Mouse (Mus musculus) E14TG2a.4 (cell line): ENCODE results near the gene Jun.

ENCODE experiments used
- CTCF ChIP-seq: conservative IDR thresholded peaks from 2 replicates; pipeline ENCODE4 v1.5.1; 2014; ENCODE audit warnings: low read length
- POU5F1 ChIP-seq: IDR thresholded peaks from 2 replicates; pipeline ENCODE4 v1.6.1; 2014; ENCODE audit warnings: low read length, borderline replicate concordance

DNA sequence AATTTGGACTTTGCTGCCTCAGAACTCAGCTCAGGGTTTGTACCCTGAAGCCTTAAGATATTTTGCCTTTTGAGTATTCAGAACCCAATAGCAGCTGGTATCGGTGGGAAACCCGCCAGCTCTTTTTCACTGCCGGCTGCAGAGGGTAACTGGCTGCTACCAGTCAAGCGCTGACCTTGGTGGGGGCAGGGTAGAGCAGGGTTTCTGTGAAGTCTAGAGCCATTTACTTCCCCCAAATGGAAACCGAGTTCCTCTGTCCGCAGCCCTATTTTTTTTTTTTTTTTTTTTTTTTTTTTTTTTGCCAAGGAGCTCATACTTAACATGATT, 1.7 kb upstream of the Jun start:
- TF ChIP-seq CTCF: no peak
- TF ChIP-seq POU5F1: no peak
